ENCODE assay signal across 1 mouse cellular context in the genomic region with DNA sequence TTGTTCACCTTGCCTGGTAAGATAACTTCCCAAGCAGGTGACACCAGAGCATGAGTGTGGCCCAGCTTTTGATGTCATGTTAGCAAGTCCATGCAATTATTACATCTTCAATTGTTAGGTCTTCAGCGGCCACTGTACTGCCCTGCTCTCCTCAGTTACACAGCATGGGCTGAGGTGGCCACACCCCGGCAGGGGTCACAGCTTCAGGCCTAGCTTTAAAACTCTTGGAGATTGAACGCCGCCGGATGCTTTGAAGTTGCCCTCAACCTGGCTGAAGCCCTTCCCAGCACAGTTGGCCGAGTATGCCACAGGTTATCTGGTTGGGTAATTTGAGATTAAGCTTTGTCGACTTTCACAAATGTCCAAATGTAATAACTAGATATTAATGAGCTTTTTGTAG.
TF ChIP-seq lines count a peak whose summit lies in the region.

No protein-coding gene starts in this region.

TF ChIP-seq in CH12.LX, 34 proteins besides CTCF, POLR2A, EP300 and RAD21:
- TF ChIP-seq MXI1 (IDR thresholded peaks at IDR 0.05; ENCODE audit: low read depth, low read length) (no peak), TBP (conservative IDR thresholded peaks at IDR 0.05; ENCODE audit: low read depth, low read length) (0 out of 2 replicates have a peak, but pooled peaks have one; percentile 20), JUND (conservative IDR thresholded peaks at IDR 0.05; ENCODE audit: low read depth, low read length) (no peak)
